Mouse (Mus musculus) ovary, postnatal 14 days (tissue): Measurements from ENCODE around the gene Tent4a.
A peak's percentile ranks its signal among the peaks of the same experiment; 100 is the strongest.

Experiments used
- DNase-seq: peaks from one replicate; pipeline ENCODE4 v3.0.0; 2022; ENCODE audit warnings: low spot score

Tent4a gene

DNA sequence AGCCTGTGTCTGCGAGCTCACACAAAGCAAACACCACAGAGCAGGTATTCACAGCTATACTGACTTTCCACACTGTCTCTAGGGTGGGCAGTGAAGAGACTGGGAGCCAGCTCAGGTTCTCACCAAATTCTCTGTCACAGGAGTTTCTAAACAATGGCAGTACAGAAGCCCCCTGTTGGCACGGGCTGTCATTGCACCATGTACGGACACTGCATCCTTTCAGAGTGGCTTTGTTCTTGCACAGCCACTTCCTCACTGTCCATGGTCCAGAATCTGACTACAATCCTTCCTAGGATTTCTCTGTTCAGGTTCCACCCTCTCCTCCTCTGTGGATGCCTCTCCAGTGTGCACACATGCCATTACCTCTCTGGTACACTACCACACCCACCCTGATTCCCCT lies 10.6 kb upstream of the Tent4a start:
- DNase-seq: no peak

DNA sequence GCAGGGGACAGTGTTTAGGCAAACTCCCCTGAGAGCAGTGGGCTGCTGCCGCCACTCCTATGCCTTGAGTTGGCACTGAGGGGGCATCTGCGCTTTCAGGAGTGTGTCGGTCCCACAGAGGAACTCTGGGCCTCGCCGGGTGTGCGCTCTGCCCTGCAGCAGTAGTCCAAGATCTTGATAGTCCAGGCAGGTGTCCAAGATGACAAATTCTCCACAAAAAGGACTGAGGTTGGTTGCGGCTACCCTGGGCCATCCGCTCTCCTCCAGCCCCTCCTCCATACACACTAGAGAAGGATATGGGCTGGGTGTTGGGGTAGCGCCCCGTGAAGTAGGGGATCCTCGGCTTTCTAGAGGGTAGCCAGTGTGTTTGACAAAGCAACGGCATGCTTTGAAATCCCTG lies 9.2 kb upstream of the Tent4a start:
- DNase-seq: no peak

DNA sequence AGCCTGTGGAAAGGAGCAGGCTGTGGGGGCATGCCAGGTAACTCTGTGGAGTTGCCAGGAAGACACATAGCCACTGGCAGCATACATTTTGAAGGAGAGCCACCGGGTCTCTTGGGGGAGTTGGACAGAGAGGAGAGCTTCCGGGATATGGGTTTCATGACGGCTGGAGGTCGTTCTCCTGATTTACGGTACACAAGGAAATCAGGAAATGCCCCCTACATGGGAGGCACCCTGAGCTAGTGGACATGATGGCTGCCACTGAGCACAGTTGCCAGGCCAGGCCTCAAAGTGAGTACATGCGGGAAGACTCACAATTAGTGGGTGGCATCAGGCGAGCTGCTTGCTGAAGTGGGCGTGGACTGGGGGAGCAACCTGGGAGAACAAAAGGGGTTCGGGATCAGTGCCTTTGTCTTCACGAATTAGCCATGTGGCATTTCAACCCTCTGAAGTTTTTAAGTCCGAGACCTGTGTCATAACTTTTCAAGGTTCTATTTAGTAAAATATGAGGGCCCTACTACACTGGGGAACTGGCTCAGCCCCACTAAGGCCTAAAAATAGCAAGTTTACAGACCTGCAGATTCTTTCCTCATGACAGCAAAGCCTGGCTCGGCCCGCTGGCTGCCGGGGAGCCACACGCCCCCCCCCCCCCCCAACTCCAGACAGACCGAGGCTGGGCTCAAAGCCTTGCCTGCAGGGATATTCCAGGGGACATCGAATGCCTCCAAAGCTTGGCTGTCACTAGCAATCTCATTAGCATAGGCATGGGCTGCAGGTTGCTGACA lies 8.3 kb upstream of the Tent4a start:
- DNase-seq: no peak

DNA sequence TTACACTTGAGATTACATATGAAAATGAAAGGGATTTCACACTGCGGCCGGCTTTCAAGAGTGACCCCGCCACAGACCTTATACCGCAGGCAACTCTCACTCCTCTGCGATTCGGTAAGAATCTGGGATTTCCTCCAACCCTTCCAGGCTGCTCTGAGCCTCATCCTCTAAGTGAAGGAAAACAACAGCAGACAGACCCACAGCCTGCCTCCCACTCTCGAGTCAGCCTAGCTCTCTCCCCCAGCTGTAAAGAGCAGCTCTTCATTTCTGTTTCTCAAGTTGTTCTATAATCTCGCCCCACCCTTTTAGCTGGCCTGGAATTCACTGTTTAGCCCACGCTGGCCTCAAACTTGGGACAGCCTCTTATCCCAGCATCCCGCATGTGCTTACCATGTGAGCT lies 7.4 kb upstream of the Tent4a start:
- no peak for DNase-seq

DNA sequence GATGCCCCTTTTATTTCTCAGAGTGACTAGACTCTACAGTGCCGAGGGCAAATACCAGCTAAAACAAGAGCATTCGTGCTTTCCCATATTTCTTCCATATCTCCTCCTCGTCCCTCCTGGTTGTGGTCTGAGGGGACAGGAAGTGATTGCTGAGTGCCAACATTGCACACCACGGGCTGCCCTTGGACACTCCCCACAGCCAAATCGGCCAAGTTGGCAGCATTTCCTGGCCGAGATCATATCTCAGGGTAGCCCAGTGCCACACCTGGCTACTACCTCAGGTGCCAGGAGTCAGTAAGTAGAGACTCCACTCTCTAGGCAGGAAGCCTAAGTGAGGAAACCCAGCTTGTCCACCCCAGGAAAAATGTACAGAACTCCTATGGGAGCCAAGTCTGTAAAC lies 6.8 kb upstream of the Tent4a start:
- no peak for DNase-seq

DNA sequence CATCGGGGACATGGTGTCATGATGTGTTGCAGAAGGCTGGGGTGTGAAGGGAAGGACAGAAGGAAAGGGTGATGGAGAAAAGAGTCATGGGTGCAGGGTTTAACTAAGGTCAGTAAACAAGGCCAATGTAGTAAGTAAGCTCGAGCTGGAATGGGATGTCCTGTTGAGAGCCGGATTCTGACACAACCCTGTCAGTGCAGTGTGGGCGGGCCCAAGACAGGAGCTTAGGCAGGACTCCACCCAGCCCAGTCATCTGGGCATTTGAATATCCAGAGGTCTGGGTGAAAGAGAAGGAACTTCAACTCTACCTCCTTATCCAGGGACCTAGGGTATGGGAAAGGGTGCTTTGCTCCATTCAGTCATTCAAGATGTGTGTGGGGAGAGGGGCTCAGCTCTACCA lies 3.9 kb upstream of the Tent4a start:
- DNase-seq: no peak

DNA sequence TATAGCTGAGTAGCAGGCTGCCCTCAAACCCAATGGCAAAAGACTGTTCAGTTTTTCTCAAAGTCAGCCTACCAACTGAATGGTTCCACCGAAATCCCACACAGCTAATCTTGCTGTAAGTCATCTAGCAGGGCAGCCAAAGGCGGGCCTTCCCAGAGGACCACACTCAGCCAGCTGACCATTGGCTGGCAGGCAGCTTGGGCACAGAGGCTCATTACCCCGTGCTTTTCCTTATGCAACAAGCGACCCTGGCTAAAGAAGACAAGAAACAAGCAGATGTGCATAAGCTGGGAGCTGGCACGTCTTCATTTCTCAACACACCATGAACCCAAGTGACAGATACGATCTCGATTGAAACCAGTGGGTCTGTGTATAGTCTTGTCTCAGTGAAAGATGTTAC lies 2.9 kb upstream of the Tent4a start:
- DNase-seq: no peak

DNA sequence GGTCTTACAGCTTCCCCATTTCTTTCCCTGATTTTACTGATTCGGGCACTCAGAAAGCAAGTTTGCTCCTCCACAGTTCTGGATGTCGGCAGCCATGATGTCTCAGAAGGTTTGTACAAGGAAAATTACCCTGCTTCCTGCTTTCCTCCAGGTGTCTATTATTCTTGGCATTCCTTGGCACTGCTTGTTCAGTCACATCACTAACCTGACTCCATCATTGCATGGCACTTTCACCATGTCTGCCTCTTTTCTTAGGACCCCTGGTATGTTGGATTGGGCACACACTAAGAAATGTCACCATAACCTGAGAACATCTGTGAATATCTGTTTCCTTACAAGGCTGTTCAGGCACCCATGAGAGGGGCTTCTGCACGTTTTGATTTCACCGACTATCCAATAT lies 1.6 kb upstream of the Tent4a start:
- DNase-seq: no peak

DNA sequence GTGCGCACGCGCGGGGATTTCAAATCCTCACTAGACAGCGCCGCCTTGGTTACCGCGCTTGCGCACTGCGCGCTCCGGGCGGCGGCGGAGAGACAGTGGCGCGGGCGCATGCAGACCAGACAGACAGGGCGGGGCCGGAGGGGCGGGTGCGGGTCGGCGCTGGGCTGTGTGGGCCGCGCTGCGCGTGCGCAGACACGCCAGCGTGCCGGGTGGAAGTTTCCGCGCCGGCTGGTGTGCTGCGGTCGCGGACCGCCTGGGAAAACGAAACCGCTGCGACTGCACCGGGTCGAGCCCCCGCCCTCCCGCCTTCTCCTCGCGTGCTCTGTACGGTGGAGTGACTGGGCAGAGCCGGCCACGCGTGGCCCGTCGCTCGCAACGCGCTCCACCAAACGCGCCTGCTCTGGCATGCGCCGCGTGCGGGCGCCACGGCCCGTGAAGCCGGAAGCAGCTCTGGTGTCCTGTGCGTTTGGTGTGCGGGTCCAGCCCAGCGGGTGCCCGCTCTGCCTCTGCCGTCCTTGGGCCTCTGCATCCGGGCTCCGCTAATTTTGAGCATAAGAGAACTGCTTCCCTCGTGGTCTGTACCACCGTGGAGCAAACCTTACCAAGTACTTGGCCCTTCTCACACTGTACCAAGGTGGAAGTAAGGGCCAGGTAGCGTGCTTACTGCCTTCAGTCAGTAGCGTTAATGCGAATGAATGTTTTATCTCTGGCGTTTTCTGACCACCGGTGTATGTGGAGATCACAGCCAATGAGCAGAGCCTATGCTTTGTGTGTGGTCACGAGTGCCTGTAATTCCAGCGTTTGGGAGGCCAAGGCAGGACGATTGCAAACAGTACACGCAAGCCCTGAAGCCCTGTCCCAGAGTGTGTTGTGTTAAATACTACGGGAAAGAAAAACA lies 486 bp upstream of the Tent4a start:
- DNase-seq: peak; percentile 95

DNA sequence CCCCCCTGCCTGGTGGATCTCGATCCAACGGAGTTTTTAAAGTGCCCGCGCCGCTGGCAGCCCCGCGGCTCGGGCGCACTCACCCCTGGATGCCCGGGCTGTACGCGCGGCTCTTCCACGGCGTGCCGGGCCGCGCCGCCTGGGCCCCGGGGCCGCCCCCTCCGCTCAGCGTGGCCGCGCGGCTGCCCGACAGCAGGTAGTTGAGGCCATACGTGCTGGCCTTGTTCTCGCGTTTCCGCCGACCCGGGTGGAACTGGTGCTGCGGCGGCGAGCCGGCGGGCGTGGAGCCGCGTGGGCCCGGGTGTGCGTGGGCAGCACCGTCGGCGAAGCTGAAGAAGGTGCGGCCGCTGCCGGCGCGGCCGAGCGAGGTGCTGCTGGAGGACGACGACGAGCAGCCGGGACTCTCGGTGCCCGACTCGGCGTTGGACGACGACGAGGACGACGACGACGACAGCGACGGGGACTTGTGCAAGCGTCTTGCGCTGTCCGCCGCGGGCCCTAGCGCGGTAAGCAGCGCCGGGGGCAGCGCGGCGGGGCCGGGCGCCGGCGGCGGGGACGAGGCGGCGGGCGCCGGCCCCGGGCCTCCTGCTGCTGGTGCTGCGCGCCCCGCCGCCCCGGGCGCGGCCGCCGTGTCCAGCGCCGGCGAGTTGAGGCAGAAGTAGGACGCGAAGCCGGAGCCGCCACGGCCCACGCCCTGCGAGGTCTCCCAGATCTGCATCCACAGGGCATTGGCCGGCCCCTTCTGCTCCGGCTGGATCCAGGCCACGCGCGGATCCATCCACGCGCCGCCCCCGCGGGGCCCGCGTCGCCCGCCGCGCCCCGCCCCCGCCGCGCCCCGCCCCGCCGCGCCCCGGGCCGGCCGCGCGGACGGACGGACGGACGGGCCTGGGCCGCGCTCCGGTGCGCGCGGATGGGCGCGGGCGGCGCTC lies 748 bp downstream of the Tent4a start, which contains the start of gene Nsun2:
Nsun2 (plus strand) TSS at position 342 of the 929 bp plus-strand sequence.
- no peak for DNase-seq

DNA sequence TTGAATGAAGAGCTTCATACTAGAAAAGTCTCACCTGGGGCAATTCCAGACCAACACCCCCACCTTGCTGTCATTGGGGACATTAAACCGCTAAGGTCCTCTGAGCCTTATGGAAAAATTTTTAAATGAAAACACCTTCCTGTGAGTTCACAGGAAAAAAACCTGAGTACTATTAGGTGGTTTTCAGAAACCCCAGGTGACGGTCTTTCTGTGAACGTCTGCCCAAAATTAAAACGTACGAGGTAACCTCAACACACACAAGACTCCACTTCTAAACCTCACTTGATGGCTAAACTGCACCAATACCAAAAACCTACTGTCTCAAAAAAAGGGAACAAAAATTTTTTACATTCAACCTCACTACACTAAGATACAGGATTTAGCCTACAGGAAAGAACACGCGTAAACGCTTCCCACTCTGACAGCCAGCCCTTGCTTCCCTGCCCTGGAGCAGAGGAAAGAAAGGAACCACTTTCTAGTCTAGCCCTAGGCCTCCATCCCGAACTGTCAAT lies 1.5 kb downstream of the Tent4a start:
- no peak for DNase-seq

DNA sequence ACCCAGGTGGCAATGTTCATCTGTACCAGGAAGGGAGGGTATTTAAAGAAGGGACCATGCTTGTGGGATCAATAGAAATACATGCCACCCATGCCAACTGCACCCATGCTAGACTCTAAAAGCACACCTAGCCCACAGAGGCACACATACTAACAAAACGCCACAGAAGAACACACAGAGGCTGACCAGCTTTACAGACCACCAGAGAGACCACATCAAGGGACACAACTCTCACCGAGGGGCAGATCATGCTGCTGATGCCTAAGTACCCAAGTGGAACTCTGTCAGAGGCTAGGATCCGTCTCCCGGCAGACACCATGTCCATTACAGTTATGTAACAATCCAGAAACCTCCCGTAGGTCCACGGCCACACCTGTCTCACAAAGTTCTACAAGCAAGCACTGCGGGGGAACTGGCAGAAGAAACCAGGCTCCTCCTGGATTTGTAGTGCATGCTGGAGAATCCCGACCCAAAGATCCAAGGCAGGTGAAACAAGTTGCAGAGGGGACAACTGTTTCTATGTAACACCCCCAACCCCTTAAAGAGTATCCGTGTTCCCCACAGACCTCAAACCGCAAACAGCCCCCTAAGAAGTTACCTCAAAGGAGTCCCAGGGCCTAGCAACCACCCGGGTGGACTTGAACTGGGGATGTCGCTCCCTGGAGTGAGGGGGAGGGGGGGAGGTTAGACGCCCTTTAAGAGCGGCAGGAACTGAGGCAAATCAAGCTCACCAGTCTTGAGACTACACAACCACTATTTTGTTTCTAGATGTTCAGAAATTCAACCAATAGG lies 2.1 kb downstream of the Tent4a start:
- no peak for DNase-seq

DNA sequence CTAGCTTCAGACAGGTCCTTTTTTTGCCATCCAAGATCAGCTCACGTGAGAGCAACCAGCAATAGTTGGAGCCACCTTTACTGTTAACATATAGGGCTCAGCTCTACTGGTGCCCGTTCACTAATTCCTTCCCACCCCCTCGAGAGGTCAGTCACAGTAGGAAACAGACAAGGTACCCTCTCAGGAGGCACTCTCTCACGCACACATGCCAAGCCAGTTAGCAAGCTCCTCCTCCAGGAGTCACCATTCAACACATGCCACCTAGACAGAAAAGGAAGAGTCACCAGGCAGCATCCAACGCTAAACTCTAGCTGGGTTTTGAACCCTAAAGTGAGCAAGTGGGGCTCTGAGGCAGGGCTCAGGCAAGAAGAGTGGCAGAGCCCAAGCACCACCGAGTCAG lies 3.0 kb downstream of the Tent4a start:
- no peak for DNase-seq

DNA sequence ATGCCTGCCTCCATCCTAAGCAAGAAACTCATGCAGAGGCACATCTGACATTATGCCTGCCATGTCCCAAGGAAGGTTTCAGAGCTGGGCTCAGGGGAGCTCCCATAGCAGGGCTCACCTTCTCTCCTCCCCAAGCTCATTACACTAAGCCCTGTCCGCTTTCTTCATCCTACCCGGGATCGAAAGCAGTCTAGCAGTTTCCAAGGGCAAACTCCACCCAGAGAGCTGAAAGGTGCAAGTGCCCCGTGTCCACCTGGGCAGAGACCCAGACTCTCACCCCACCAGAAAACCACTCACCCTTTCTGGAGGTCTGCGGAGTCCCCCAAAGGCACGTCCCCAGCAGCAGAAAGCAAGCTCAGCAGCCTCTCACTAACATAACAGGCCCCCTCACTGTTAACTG lies 3.5 kb downstream of the Tent4a start:
- DNase-seq: no peak

DNA sequence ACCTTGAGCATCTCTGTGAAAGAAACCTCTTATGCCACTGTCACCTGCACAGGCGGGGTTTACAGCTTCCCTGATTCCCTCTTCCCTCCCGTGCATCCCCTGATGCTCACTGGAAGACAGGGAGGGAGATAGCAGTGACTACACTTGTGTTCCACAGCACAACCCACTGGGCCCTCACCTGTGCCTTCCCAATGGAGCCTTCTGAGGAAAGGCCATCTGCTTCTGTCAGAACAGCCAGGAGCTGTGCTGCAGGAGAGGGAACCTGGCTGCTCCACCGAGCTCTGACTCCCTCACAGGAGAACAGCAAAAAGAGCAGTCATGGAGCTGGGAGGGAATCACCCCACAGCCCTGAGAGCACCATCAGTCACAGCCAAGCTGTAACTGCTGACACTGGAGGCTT lies 4.3 kb downstream of the Tent4a start:
- no peak for DNase-seq

DNA sequence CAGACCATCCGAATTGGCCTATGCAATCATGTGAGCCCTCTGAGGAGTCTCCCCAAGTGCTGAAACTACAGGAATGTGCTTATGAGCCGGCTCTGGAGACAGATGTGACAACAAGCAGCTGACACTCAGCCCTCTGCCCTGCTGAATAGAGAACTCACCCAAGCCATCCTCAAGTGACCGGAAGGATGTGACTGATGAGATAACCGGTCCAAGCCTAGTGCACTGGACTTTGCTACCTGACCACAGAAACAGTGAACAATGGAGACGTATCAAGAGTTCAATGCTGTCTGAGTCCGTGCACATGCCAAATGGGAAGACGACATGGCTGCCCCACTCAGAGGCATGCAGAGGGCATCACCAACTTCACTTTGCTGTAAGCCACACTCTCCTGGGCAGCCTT lies 5.9 kb downstream of the Tent4a start:
- DNase-seq: no peak

DNA sequence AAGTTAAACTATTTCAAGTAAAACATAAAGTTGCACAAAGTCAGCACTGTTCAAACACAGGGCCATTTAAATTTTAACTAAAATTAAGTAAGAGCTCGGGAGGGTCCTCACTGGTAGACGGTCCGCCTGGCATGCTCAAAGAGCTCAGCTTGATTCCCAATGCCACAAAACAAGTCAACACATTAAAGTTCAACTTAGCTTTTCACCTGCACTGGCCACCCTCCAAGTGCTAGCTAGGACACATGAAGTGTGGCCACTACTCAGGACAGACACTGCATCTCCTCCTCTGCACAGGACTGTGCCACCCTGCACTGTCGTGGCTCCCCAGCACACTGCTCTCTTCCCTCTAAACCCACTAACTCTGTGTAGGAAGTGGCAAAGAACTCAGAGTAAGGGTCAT lies 8.6 kb downstream of the Tent4a start:
- DNase-seq: no peak

DNA sequence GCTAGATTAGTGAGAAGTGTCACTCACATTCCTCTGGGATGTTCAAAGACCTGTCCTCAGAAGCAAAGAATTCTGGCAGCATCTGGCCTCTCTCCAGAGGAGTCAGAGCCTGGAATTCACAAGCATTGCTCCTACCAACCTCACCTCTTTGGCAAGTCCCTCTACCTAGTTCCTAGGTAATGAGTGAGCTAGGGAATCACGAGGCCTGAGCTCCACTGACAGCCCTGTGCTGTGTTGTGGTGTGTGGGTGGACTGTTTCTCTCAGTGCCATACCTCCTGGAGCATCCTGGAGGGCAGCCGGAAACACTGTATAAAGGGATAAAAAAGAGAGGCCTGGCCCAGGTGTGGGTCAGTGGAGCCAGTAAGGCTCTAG lies 10.3 kb downstream of the Tent4a start:
- DNase-seq: no peak

DNA sequence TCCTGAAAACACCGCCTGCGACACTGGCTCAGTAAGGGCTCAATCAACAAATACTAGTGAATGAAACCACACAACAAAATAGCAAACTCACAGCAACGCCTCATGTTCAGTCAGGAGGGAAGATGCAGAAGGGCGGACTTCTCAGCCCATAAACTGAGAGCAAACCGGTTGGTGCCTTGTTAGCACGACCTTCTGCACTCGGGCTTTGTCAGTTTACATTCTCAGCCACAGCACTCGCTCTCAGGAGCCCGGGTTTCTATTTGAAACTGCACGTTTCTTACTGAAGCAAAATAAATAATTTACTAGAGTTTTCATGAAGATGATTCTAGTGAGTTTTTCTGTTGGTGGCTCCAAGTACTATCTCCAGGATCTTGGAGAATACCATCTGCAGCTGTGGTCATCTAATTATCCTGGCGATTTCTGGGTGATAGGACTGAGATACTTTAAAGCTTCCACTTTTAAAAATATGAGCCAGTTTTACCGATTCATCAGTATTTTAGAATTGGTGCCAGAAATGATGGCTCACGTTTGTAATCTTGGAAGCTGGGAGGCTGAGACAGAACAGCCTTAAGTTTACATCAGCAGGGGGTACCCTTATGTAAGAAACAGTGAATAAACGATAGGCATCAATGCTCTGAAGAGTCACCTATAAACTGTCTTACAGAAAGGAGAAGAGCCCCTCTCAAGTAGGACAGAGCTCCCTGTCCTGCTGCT lies 10.8 kb downstream of the Tent4a start:
- no peak for DNase-seq

DNA sequence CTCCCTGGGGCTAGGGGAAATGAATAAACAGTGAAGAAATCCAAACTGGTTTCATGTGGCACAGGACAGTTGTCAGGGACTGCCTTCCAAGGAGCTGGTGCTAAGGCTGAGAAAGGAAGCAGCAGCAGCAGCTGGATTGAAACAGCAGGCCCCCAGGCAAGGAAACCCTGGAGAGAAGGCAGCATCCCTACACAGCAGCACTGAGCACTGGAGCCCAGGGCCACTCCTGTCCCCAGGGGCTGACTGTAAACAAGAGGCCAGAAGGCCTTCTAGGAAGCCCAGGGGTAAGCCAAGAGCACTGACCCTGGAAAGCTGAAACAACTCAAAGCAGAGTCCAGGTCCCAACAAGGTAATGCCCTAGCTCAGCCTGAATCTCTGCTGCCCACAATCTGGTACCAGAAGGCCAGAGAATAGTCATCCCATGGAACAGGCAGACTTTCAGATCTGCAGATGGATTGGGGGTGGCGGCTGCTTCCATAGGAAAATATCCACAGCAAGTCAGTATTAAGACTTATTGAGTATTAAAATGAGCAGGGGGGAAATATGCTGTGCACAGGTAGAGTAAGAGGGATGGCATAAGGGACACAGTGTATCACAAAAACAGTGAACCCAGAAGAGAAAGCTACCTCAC lies 12.1 kb downstream of the Tent4a start:
- DNase-seq: no peak
